Mouse (Mus musculus) C2C12 (cell line): ENCODE data around the gene Bcl2a1c.
"Not testable (repeated sequence)": the region's sequence is repeated elsewhere in the genome, so short reads cannot be mapped to it uniquely, and the experiment has no call there.

Source experiments
- CTCF ChIP-seq: IDR thresholded peaks from one replicate; pipeline ENCODE4 v1.5.1; 2011; ENCODE audit not compliant: control insufficient read depth, insufficient read depth, insufficient read length
- MAX ChIP-seq: IDR thresholded peaks from one replicate; pipeline ENCODE4 v1.6.1; 2011; ENCODE audit warnings: mild to moderate bottlenecking, control low read depth
- MYOD1 ChIP-seq: IDR thresholded peaks from one replicate; pipeline ENCODE4 v1.6.1; 2011; ENCODE audit warnings: low read depth; ENCODE audit not compliant: control insufficient read depth, insufficient read length
- MYOG ChIP-seq: IDR thresholded peaks from one replicate; pipeline ENCODE4 v1.6.1; 2011; ENCODE audit not compliant: control insufficient read depth, insufficient read length; ENCODE audit errors: extremely low read depth
- USF1 ChIP-seq: IDR thresholded peaks from one replicate; pipeline ENCODE4 v1.6.1; 2011; ENCODE audit warnings: low read depth, mild to moderate bottlenecking, control low read depth, moderate library complexity

DNA sequence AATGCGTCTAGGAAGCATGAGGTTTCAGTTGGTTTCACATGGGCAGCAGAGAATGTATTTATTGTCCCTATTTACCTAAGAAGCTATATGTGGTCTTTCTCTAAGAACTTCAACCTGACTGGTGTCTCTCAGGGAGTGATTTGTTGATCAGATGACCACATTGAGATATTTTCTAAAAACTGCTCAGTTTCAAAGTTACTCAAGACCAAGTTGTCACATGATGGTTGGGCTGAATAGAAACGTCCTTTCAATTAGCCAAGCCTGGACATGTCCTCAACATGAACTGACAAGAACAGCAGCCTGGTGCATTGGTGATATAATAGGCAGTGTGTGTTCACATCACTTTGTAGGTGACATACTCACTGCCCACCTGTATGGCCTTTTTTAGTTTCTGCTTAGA lies 18.2 kb upstream of the Bcl2a1c start:
- TF ChIP-seq USF1, CTCF, MAX, MYOG, MYOD1: not testable (repeated sequence)
